Mouse (Mus musculus): Measurements from ENCODE around the gene Cwc27. TPM values are rescaled to one million over a fixed set of nuclear protein-coding genes. Genes with fewer than 3 reads are reported as not detected.

Cwc27 gene
- total RNA-seq, 2 experiments from 2014 or later, result 18.4 to 18.6 TPM

- intact Hi-C loops (cut with DNase I), result no loop called here
- peak in 1 of 2 experiments; percentile 34 for DNase-seq (ENCODE audit: extremely low spot score in 1 of 2, low spot score in 2 of 2)
These were observed 226.8 kb downstream of the Cwc27 start for GRCm38 (mm10) chr13:104590097-104590607.

DNA sequence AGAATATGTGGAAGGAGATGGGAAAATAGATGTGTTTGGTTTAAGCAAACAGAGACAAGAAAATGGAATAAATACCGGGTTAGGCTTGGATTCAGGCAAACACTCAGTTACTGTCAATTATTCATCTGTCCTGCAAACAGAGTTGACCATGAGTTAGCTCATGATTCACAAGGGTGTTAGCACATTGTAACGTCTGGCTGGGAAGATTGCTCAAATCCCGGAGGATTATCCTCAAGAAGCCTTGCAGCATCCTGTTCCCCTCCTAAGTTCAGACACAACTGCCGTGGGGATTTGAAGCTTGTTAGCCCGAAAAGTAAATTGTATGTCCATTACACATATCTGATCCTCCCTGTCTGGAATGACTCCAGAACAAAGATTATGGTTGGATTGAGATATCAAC is 228.6 kb downstream of the Cwc27 start:
- DNase-seq (ENCODE audit: extremely low spot score in 1 of 2, low spot score in 2 of 2), result no peak
- intact Hi-C loops (cut with DNase I), result no loop called here

Other genes starting within 250 kb of the Cwc27 start
- 10 to 100 TPM; 13.0 to 13.6 TPM for gene Srek1ip1, start 24.7 kb downstream of the Cwc27 start, total RNA-seq (2021)
- gene Shisal2b, start 46.8 kb upstream of the Cwc27 start, total RNA-seq (2021), result 1 to 10 TPM; 1.1 to 1.3 TPM
- gene Rgs7bp, start 237.8 kb upstream of the Cwc27 start, total RNA-seq (2021), result 100 to 1,000 TPM; 100 to 101 TPM

All from left cerebral cortex, postnatal 10 days (tissue).